Mouse (Mus musculus): ENCODE data around the gene Carnmt1.

Gene Carnmt1

GRCm38 (mm10) chr19:18654330-18654729, 16.2 kb upstream of the Carnmt1 start:
- DNase-seq (ENCODE audit: low read depth, low spot score), result no peak

- DNase-seq (ENCODE audit: low read depth, low spot score), result no peak
These were observed 15.6 kb upstream of the Carnmt1 start for GRCm38 (mm10) chr19:18654984-18655383.

GRCm38 (mm10) chr19:18655999-18656398, 14.6 kb upstream of the Carnmt1 start:
- DNase-seq (ENCODE audit: low read depth, low spot score), result peak; percentile 33

DNA sequence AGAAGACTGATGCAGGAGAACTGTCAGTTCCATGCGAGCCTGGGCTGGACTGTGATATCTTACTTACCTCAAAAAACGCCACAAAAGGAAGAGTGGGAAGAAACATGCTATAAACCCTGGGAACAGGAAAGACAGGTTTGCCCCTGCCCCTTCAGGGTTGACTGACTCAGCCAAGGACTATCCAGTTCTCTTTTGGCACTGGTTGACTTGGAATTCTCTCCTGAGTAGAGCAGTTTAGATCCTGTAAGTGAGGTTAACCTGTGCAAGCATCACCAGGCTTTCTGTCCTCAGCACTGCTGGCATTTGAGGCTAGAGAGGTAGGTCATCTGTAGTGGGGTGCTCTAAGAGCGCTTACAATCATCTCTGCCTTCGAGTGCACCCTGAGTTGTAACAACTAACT, 12.1 kb upstream of the Carnmt1 start:
- DNase-seq (ENCODE audit: low read depth, low spot score), result no peak

DNA sequence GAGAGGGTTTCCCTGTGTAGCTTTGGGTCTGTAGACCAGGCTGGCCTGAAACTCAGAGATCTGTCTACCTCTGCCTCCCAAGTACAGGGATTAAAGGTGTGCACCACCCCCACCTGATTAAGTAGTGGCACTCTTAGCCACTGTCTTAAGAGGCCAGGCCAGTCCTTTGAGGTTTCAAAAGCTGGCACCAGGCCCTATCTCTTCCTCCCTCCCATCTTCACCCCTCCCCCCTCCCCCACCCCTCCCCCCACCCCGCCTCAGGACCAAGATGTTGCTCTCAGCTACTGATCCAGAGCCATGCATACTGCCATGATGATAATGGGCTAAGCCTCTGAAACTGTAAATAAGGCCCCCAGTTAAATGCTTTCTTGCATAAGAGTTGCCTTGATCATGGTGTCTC, 11.2 kb upstream of the Carnmt1 start:
- DNase-seq (ENCODE audit: low read depth, low spot score), result no peak

GRCm38 (mm10) chr19:18660466-18660865, 10.1 kb upstream of the Carnmt1 start:
- DNase-seq (ENCODE audit: low read depth, low spot score), result no peak

DNA sequence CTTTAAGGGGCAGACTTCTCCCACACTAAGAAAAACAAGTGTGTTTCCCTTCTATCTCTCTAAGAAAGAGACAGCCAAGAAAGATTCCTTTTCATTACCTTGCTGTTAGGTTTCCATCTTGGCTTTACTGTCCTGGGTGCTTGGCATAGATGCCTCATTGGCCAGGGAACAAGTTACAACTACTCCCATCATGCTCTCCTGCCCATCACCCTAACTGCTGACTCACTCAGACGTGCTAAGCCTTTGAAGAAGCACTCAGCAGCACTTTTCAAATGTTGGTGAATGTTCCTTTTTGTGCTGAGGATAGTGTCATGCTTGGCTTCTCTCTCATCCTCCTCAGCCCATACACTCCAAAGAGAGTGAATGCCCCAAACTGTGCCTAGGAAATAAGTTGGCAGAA, 8.9 kb upstream of the Carnmt1 start:
- no peak for DNase-seq (ENCODE audit: low read depth, low spot score)

DNA sequence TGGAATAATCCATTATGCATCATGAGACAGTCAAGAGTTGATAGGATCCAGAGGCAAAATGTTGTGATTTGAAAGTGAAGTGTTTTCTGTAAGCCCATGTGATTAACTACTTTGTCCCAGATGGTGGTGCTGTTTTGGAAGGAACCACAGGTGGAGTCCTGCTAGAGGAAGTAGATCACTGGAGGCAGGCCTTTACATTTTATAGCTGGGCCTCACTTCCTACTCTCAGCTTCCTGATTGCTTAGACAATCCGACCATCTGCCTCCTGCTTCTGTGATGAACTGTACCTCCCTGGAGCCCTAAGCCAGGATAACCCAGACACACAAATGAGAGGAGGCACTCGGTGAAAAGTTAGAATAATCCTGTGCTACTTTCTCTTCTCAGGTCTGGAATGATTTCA, 6.7 kb upstream of the Carnmt1 start:
- DNase-seq (ENCODE audit: low read depth, low spot score), result peak; percentile 72

- DNase-seq (ENCODE audit: low read depth, low spot score), result no peak
These were observed 3.6 kb upstream of the Carnmt1 start for GRCm38 (mm10) chr19:18666966-18667365.

- DNase-seq (ENCODE audit: low read depth, low spot score), result no peak
These were observed 1.0 kb upstream of the Carnmt1 start for GRCm38 (mm10) chr19:18669551-18669950.

- DNase-seq (ENCODE audit: low read depth, low spot score), result peak; percentile 62
These were observed 635 bp downstream of the Carnmt1 start for GRCm38 (mm10) chr19:18671056-18671741.

- no peak for DNase-seq (ENCODE audit: low read depth, low spot score)
These were observed 1.9 kb downstream of the Carnmt1 start for GRCm38 (mm10) chr19:18672498-18672897.

- peak; percentile 95 for DNase-seq (ENCODE audit: low read depth, low spot score)
These were observed 2.6 kb downstream of the Carnmt1 start for GRCm38 (mm10) chr19:18673116-18673515.

DNA sequence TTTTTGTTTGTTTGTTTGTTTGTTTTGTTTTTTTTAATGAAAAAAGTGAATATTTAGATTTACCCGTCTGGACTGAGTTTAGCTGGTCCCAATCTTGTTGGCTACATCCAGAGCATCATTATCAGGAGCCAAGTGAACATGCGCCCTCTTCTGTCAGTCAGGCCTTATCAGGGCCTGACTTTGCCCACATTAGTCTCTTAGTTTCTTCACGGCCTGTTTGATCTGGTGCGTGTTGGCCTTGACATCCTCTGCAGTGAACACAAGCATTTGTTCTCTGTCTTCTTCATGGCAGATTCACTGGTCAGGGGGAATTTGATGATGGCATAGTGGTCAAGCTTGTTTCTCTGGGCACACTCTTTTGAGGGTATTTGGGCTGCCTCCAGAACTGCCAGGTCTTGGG, 11.6 kb downstream of the Carnmt1 start:
- DNase-seq (ENCODE audit: low read depth, low spot score), result no peak

- peak; percentile 78 for DNase-seq (ENCODE audit: low read depth, low spot score)
These were observed 17.0 kb downstream of the Carnmt1 start for GRCm38 (mm10) chr19:18687556-18687955.

- no peak for DNase-seq (ENCODE audit: low read depth, low spot score)
These were observed 21.6 kb downstream of the Carnmt1 start for GRCm38 (mm10) chr19:18692176-18692575.

DNA sequence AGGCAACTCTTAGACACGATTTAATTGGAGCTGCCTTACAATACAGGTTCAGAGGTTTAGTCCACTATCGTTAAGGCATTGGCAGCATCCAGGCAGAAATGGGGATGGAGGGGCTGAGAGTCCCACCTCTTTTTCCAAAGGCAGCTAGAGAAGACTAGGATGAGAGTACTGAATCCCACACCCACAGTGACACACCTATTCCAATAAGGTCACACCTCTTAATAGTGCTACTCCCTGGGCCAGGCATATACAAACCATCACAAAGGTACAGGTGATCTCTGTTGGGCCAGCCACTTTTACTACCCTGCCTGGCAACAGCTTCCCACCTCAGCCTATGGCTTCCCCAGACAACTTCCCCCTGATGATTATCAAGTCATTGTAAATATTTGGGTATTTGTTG, 22.2 kb downstream of the Carnmt1 start:
- no peak for DNase-seq (ENCODE audit: low read depth, low spot score)

- no peak for DNase-seq (ENCODE audit: low read depth, low spot score)
These were observed 24.6 kb downstream of the Carnmt1 start for GRCm38 (mm10) chr19:18695116-18695515.

DNA sequence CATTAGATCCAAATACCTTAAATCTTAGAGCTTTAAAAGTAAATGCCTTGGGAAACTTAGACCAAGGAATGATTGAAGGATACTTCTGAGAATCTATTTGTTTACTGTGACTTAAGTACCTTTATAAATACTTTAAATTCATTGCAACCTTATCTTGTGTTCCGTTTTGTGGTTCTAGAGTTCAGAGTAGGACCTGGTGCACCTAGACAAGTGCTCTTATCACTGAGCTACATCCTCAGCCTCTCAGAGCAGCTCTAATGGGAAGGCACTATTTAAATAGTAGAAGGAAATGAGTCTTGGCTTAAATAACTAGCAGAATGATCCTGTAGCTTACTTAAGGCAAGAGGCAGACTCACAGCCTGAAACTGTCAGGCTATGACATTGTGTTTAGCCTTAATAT, 25.0 kb downstream of the Carnmt1 start:
- no peak for DNase-seq (ENCODE audit: low read depth, low spot score)

DNA sequence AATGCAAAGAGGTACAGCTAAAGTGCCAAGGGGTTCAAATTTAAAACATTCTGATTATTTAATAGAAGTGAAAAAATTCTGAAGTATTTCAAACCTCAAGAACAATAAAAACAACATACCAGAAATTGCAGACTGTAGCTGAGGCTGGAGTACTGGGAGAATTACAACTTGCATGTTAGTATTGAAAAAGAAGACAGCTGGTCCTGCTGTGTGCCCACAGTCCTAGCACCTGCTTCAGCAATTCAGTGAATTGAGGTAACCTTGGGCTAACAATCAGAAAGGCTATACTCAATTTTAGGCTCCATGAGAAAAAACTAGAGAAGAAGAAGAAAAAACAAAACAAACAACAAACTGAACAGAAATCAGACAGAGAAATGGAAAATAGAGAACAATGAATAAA, 37.5 kb downstream of the Carnmt1 start:
- no peak for DNase-seq (ENCODE audit: low read depth, low spot score)

DNA sequence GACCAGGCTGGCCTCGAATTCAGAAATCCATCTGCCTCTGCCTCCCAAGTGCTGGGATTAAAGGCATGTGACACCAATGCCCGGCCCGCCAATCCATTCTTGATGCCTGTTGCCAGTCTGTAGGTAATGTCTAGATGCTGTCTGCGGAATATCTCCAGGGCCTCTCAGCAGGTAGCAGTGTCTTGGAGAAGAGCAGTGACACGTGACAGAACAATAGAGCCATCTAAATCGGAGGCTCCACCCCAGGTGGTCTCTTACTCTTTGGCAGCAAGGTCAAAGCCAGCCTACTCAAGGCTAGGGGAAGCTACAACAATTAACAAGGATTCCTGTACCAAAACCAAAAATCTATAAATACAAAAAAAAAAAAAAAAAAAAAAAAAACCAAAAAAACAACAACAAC, 40.3 kb downstream of the Carnmt1 start:
- peak; percentile 94 for DNase-seq (ENCODE audit: low read depth, low spot score)

DNA sequence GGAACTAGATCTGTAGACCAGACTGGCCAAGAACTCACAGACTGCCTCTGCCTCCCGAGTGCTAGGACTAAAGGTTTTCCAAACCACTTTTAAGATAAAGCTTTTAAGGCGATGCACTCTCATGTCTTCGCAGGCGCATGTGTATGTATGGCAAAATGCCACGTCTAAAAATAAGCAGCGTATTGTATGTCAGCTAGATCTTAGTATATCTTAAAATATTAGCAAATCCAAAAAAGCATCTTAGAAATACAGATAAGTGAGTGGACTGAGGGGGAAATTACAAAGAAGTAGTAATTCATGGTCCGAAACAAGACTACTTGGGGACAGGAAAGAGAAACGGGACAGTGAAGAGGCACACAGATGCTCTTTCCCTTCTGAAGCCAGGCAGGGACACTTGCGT, 41.0 kb downstream of the Carnmt1 start:
- no peak for DNase-seq (ENCODE audit: low read depth, low spot score)

DNA sequence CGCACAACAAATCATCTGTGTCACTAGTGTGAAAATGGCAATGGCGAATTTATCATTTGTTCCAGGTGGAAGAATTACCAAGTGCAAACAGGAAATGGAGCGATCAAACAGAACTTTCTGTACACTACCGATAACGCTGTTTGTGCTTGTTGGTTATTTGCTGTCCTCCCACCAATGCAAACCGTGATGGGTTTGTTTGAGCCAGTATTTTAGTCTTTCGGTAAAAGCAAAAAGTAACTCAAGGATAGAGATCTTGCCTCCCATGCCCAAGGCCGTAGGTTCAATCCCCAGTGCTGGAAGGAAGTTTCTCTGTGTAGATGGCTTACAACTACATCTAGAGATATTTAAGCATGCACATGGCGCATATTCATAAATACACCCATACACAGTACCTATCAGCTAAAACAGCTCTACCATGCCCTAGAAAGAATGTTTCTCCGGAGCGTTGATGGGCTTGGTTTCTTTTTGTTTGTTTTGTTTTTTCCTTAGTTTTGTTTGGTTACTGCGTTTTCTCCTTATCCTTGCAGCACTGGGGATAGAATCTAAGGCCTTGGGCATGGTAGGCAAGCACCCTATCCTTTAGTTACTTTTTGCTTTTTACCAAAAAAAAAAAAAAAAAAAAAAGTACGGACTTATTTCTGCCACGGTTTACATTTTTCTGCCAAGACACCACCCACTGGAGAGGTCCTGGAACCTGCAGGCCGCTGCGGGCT, 41.7 kb downstream of the Carnmt1 start:
- no peak for DNase-seq (ENCODE audit: low read depth, low spot score)

All from R1 (cell line).